Mouse (Mus musculus) frontal cortex, adult (tissue): ENCODE results near the gene Clca3a1.
"Not testable (repeated sequence)": the region's sequence is repeated elsewhere in the genome, so short reads cannot be mapped to it uniquely, and the experiment has no call there.

Source experiments
- ATAC-seq: cut with Nextera tagmentation; 2 replicates; pipeline ENCODE4 v1.9.2; 2017; ENCODE audit warnings: mild to moderate bottlenecking, moderate library complexity, mixed read lengths; ENCODE audit not compliant: low TSS enrichment

Gene Clca3a1

DNA sequence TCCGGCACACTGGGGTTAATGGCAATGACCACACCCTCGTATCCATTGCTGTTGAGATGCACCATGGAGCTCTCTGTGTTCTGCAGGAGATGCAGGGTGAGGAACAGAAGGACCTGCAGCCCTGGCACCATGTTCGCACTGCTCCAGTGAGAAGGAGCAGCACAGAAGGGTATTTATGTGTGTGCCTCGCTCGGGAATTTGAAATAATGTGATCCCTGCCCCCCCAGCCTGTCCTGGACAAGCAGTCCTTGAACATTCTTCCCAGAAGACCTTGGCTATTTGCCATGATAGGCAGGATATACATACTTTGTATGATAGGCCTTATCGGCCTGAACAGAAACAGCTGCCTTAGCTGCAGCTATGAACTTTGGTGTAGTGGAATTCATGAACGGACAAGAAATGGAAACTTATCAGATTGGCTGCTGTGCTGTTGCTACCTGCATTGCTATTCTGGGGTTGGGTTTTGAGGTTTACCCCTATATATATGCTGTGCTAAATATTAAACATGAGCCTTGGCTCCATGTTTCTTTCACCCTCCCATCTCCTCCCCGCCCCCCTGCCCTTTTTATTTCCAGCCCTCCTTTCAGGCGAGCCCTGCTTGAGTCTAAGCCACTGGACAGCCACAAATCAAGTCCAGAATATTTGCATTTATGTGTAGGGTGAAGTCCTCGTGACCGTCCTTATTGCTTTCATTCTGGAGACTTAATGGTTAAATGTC lies at the start of gene Clca3a1:
Clca3a1 (minus strand) TSS at position 386 of the 718 bp plus-strand sequence.
- no peak for ATAC-seq

DNA sequence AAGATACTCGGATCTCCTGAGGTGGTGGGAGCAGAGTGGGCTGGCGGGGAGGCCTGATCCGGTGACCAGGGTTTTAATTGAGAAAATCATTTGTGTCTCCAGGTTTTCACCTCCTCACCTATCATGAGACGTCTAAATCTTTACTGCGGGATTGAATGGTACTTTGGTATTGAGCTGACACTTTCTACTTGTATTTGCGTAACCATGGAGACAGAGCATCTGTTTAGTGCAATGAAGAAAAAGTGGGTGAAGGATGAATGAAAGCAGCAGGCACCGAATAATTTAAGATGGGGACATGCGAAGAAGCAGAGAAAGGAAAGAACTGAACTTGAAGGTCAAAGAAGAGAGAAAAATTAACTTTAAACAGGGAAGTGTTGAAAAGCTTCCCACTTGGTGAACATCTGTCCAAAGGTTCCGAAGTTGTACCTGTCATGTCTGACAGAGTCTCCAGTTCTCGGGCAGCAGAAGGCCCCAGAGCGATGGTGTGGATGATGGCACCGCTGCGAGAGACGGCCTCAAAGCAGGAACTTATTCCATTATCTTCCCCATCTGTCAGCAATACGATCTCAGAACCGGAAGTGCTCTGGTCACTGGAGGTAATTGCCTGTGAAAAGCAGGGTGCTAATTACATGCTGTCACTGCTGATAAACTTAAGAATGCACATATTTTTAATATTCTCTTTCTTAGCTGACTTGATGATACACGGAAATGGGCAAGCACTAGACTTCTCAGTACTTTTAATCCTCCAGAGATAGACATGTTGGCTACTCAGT lies 47.6 kb upstream of the Clca3a1 start:
- ATAC-seq = peak; percentile 93

GRCm38 (mm10) chr3:144806626-144807025 lies 45.8 kb upstream of the Clca3a1 start:
- peak; percentile 73 for ATAC-seq

DNA sequence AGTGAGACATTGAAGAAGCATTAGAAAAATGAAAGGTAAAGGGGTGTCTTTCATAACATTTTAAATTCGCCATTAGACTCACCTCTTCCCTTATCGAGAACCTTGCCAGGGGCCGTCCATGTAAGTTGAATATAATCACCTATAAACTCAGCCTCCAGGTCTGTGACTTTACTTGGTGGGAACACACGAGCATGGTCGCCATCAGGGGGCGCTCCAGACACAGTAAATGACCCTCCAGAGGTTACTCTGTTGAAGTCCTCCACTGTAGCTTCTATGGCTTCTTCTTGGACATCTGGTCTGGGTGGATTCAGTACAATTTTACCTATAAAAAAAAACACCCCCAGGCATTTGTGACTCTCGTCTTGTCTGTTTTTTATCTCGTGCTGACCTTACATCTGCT lies 41.1 kb upstream of the Clca3a1 start:
- ATAC-seq = peak; percentile 85

DNA sequence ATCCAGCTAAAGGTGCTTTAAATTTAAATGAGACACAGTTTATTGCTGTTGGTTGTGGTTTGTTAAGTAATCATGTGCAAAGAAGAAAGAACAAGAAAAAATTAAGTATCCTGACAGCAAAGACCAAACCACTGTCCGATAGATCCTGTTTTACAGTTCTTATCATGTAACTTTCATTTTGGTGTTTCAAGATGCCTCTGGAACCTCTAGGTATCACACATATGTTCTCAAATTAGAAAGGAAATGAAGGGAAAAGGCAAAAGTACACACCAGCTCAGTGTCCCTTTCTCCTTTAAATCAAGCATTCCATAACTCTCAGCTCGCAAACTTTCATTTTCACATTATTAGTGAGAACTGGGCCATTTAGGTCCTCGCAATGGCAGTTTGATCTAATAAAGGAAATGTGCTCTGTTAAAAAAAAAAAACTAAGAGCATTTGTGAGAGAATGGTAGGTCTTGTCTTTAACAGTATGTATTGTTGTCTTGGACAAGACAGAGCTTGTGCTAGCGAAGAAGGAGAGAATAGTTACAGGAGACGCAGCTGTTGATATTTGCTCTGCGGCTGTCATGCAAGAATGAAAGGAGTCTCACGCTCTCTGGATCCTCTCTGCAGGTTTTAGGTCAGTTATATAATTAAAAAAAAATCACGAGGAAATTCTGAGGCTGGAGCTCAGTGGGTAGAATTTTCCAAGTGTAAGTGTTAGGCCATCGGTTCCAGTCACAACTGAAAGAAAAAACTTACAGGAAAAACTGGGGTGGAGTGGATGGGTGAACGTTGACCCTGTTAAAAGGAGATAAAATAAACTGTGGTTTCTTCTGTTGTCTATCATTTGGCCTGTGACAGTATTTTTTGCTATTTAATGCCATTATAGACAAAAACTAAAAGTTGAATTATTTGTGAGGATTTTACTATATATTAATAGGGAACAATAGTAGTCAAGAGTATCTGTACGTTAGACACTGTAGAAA lies 24.7 kb upstream of the Clca3a1 start:
- no peak for ATAC-seq

DNA sequence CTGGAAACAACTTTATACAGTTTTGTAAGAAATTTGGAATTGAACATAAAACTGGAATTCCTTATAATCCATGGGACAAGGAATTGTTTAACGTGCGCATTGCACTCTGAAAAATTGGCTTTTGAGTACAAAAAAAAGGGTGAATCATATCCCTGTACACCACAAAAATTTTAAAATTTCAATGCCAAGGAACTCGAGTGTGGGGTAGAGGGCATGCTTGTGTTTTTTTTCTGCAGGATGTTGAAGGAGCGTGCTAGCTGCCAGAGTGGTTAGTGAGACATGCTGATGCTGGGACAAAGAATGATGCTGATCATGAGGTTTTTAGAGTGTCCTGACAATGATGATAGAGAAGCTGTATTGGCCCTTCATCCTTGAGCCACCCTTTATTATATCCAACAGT lies 4.4 kb upstream of the Clca3a1 start:
- ATAC-seq = no peak

GRCm38 (mm10) chr3:144761454-144761853 lies 677 bp upstream of the Clca3a1 start:
- ATAC-seq = no peak

- no peak for ATAC-seq
These were observed 1.1 kb downstream of the Clca3a1 start for GRCm38 (mm10) chr3:144759719-144760118.

GRCm38 (mm10) chr3:144756103-144756502 lies 4.7 kb downstream of the Clca3a1 start:
- not testable (repeated sequence) for ATAC-seq

DNA sequence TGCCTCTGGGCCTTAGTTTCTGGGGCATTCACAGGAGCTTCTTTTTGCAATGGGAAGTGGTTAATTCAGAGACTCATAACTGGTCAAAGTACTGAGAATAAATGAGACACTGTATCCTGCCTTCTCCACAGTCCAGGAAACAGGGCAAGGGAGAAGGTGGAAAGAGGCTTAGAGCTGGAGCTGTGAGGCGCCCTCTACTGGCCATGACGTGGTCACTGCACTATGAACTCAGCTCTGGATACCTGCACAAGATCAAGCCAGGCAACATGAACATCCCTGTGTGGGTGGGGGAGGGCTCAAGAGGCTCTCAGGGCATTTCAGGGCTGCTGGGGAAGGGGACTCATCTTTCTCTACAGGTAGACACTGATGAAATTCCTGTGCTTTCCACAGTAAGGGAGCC lies 7.7 kb downstream of the Clca3a1 start:
- ATAC-seq = peak; percentile 69; the same call in 1 of the 2 replicates

DNA sequence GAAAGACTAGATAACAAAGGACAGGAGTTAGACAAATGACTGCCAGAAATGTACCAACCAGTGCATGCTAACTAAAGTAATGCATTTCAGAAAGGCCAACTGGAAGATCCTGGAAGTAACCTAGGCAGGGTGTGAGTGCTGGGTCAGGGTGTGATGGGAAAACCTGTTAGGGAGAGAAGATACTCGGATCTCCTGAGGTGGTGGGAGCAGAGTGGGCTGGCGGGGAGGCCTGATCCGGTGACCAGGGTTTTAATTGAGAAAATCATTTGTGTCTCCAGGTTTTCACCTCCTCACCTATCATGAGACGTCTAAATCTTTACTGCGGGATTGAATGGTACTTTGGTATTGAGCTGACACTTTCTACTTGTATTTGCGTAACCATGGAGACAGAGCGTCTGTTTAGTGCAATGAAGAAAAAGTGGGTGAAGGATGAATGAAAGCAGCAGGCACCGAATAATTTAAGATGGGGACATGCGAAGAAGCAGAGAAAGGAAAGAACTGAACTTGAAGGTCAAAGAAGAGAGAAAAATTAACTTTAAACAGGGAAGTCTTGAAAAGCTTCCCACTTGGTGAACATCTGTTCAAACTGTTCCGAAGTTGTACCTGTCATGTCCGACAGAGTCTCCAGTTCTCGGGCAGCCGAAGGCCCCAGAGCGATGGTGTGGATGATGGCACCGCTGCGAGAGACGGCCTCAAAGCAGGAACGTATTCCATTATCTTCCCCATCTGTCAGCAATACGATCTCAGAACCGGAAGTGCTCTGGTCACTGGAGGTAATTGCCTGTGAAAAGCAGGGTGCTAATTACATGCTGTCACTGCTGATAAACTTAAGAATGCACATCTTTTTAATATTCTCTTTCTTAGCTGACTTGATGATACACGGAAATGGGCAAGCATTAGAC lies 11.5 kb downstream of the Clca3a1 start:
- peak; percentile 89 for ATAC-seq

- ATAC-seq = peak; percentile 77
These were observed 13.1 kb downstream of the Clca3a1 start for GRCm38 (mm10) chr3:144747706-144748105.

DNA sequence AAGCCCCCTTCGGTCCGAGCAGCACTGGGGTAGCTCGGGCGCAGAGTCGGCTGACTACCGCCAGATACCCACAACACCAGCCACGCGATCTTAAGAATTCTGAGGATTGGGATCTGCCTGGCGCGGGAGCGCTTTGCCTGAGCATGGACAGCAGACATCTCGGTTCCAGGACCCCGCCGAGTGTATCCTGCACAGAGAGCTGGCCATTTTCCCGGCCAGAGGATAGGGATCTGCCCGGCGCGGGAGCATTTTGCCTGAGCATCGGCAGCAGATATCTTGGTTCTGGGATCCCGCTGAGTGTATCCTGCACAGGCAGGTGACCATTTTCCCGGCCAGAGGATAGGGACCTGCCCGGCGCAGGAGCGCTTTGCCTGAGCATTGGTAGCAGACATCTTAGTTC lies 22.4 kb downstream of the Clca3a1 start:
- not testable (repeated sequence) for ATAC-seq

- 0 out of 2 replicates have a peak, but pooled peaks have one; percentile 72 for ATAC-seq
These were observed 23.9 kb downstream of the Clca3a1 start for GRCm38 (mm10) chr3:144736831-144737230.

GRCm38 (mm10) chr3:144723455-144723854 lies 37.3 kb downstream of the Clca3a1 start:
- 0 out of 2 replicates have a peak, but pooled peaks have one; percentile 22 for ATAC-seq

- not testable (repeated sequence) for ATAC-seq
These were observed 38.2 kb downstream of the Clca3a1 start for GRCm38 (mm10) chr3:144722566-144722965.

- no peak for ATAC-seq
These were observed 38.9 kb downstream of the Clca3a1 start for GRCm38 (mm10) chr3:144721860-144722256.

- no peak for ATAC-seq
These were observed 39.5 kb downstream of the Clca3a1 start for GRCm38 (mm10) chr3:144721077-144721859.

- ATAC-seq = peak; percentile 72
These were observed 40.7 kb downstream of the Clca3a1 start, which contains the start of gene Sh3glb1 for GRCm38 (mm10) chr3:144719901-144720747. Sh3glb1 (minus strand) TSS chr3:144720335.
